Mouse (Mus musculus) cerebellum, adult 9-11 months (tissue): ENCODE data around the gene Kidins220.

ENCODE experiments used
- DNase-seq: peaks from one replicate; pipeline ENCODE4 v3.0.0; 2022

Kidins220 gene

GRCm38 (mm10) chr12:25027416-25027815, 52.7 kb downstream of the Kidins220 start:
- peak; percentile 33 for DNase-seq

GRCm38 (mm10) chr12:25033662-25034337, 59.1 kb downstream of the Kidins220 start:
- no peak for DNase-seq

GRCm38 (mm10) chr12:25034338-25034953, 59.7 kb downstream of the Kidins220 start:
- no peak for DNase-seq

- no peak for DNase-seq
Measured at GRCm38 (mm10) chr12:25036024-25036423, 61.3 kb downstream of the Kidins220 start.

- no peak for DNase-seq
Measured at GRCm38 (mm10) chr12:25037222-25037621, 62.5 kb downstream of the Kidins220 start.

GRCm38 (mm10) chr12:25037681-25038472, 63.2 kb downstream of the Kidins220 start:
- DNase-seq, result no peak

GRCm38 (mm10) chr12:25044056-25044455, 69.3 kb downstream of the Kidins220 start:
- no peak for DNase-seq

GRCm38 (mm10) chr12:25044579-25044978, 69.9 kb downstream of the Kidins220 start:
- no peak for DNase-seq

- no peak for DNase-seq
Measured at GRCm38 (mm10) chr12:25049253-25049652, 74.5 kb downstream of the Kidins220 start.

GRCm38 (mm10) chr12:25054511-25054910, 79.8 kb downstream of the Kidins220 start:
- no peak for DNase-seq

GRCm38 (mm10) chr12:25054963-25055362, 80.2 kb downstream of the Kidins220 start:
- no peak for DNase-seq

GRCm38 (mm10) chr12:25059487-25060200, 84.9 kb downstream of the Kidins220 start:
- DNase-seq, result no peak

- no peak for DNase-seq
Measured at GRCm38 (mm10) chr12:25060901-25061300, 86.2 kb downstream of the Kidins220 start.

GRCm38 (mm10) chr12:25062264-25062663, 87.5 kb downstream of the Kidins220 start:
- no peak for DNase-seq

- DNase-seq, result no peak
Measured at GRCm38 (mm10) chr12:25073374-25073773, 98.6 kb downstream of the Kidins220 start.

GRCm38 (mm10) chr12:25074344-25074743, 99.6 kb downstream of the Kidins220 start:
- DNase-seq, result no peak

GRCm38 (mm10) chr12:25083260-25084178, 108.8 kb downstream of the Kidins220 start:
- no peak for DNase-seq

- no peak for DNase-seq
Measured at GRCm38 (mm10) chr12:25086966-25087365, 112.2 kb downstream of the Kidins220 start.

- DNase-seq, result no peak
Measured at GRCm38 (mm10) chr12:25089433-25089832, 114.7 kb downstream of the Kidins220 start.

GRCm38 (mm10) chr12:25092027-25092704, 117.4 kb downstream of the Kidins220 start:
- peak; percentile 84 for DNase-seq

- peak; percentile 60 for DNase-seq
Measured at GRCm38 (mm10) chr12:25092751-25093211, 118.1 kb downstream of the Kidins220 start.
